Mouse (Mus musculus) B cell, adult 2 months (primary cell): Measurements from ENCODE around the gene Kifc1.
A peak's percentile ranks its signal among the peaks of the same experiment; 100 is the strongest.

ENCODE experiments used
- DNase-seq, 2 experiments: peaks; one replicate each; pipeline ENCODE4 v3.0.0; 2022

Gene Kifc1

GRCm38 (mm10) chr17:33829561-33829960, 60.9 kb downstream of the Kifc1 start:
- no peak for DNase-seq

DNA sequence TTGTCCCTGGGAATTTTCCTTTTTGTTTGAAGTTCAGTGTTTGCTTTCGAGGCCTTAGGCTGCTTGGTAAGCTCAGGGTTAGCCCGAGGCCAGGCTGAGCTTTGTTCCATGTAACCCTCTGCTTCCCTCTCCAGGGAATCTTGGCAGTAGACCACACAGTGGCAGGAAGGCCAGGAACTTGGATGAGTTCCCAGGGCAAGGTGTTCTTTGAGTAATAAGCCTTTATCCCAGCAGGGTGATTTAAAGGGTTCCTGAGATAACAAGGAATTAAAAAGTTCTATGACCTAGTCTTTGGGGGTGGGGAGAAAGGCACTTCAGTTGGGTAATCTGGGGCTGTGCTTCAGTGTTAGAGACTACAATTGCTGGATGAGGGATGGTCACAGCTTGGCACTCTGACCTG, 61.6 kb downstream of the Kifc1 start:
- DNase-seq, result no peak

DNA sequence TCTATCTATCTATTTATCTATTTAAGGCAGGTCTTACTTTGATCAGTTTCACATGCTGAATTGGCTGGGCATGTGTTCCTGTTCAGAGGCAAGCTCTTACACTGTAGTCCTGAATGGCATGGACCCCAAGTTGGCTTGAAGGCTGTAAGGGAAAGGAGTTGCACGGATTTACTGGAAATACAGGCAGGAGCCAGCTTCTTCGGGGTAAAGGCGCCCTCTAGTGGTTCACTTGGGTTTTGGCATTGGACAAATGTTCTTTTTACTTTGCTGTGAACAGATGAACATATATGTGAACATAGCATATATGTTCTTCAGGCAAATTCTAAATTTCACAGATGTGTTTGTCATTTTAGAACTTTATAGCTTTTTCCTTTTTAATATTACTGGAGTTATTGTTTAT, 63.6 kb downstream of the Kifc1 start:
- DNase-seq, result peak; percentile 77 to 78
